Mouse (Mus musculus): ENCODE measurements at regions not wholly inside any gene's neighbourhood (a gene's known extent, or its start where the extent isn't known, plus 50 kb on each side); places are given as distances from the start of the nearest gene placed in this dataset.

DNA sequence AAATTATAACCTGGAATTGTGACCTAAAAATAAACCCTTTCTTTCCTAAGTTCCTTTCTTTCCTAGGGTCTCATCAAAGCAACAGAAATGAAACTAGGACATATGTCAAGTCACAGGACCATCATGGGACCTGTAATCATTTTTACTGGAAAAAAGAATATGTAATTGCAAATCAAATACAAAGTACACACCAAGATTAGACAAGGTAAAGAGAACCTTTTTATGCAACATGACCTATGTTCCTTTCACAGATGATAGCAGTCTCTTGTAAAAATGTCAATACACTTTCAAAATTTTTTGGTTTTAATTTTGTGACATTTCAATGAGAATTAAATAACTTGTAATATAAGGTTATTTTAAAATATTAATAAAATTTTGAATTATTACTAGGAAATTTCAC is 175.7 kb upstream of the A1bg start:
- in situ Hi-C loops (cut with MboI; ENCODE audit: low sequenced_read_pairs), result no loop called here

DNA sequence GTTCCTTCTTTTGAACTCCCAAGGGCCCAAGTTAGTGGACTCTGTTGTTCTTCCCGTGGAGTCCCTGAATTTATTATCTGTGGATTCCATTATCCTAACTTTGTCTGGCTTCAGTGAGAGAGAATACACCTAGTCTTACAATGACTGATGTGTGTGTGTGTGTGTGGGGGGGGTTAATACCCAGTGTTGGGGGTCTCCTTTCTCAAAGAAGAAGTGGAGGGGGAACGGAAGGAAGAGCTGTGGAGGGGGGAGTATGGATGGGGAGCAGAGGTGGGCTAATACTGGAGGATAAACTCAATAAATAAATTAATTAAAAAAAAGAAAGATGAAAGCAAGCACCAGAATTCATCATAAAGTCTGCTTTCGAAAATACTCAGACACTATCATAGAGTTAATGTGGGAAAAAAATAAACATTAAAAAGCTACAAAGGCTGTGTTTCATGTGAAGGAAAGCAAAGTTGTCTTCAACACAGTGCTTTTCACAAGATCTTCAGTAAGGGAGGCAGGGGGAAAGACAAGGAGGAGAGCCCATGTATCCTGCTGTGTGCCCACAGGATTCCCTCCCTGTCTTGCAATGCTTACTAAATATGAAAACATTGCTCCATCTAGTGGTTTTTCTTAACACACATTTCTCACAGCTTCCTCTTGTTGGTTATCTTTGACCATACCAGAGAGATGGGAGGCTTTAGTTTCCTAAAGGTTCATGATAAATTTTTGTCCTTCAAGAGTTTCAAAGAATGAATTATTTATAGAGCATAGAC is 173.4 kb upstream of the A1bg start:
- in situ Hi-C loops (cut with MboI; ENCODE audit: low sequenced_read_pairs), result no loop called here

DNA sequence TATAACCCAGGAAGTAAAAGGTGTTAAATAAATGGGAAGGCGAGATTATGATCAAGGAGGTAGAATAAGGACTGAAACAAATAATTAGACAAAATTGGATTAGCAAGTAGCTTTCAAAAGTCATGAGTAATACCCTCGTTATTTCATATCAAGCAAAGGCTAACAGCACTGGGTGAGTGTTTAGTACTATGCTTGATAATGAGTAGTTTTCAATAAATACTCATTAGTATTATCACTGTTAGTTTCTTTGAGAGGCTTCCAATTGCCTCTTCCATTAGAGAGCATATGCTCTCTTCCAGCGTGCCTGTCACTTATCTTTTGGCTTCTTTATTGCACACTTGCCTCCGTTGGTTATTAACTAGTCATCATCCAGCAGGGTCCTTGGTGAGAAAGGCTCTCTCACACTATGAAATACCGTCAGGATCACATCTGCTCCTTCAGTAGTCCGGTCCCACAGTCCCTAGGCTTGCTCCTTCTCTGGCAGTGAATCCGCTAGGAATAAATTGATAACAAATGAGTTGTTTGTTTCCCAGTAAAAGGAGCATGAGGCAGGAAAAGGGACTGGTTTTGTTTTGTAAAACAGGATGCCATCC is 132.3 kb upstream of the A1bg start:
- in situ Hi-C loops (cut with MboI; ENCODE audit: low sequenced_read_pairs), result no loop called here

DNA sequence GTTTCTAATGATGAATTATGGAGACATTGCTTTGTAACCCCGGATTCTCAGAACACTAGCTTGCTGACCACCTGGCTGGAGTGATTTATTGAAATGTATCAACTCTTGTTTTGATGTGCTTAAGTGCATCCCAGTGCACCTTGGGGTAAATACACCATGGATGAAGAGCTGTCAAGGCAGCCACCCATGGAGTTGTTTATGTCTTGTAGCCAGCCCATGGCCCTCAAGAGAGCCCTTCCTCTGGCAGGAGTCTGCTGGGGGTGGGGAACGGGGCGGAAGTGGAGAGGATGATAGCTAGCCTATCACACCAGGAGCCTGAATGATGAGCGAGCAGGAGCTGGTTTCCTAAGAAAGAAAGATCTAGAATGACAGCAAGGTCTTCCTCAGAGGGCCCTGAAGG is 128.6 kb upstream of the A1bg start:
- in situ Hi-C loops (cut with MboI; ENCODE audit: low sequenced_read_pairs), result no loop called here

DNA sequence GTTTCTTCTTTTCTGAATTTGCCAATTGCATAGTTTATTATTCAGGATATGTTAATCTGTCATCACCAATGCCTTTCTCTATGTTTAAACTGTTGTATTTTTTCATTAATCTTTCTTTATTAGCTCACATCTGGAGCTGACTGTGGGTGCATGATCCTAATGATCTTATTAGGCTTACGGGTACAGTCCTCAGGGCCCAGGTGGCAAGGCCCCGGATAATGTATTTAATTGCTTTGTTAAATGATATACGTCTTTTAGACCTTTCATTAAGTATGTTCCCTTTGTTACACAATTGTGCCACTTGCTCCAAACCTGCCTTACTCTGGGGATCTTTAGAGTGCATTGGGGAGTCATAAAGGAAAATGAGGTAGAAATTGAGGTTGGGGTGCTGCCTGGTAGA is 86.7 kb upstream of the A1bg start:
- in situ Hi-C loops (cut with MboI; ENCODE audit: low sequenced_read_pairs), result no loop called here

DNA sequence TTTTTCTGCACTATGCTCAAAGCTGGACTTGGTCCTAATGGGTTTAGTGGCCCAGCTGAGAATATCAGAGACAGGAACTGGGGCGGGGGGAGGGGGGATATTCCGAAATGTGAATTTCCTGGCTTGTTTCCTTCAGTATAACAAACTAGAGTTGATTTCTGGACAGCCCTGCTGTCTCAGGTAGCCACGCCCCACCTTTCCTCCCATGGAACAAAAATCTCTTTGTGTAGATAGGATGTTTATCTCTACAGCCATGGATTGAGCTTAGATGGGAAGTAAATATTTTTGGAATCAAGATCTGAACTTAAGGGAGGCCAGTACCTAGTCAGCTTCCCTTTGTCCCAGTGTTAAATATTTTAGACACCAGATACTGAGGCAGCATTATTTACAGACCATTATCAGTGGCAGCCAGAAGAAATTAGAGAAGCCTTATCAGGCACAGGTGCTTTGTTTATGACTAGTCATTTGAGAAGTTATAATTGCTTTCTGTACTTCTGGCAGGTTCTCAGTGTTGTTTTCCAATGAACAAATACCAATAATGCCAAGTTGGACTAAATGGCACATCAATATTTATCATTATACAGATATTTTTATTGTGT is 84.7 kb upstream of the A1bg start:
- in situ Hi-C loops (cut with MboI; ENCODE audit: low sequenced_read_pairs), result no loop called here

DNA sequence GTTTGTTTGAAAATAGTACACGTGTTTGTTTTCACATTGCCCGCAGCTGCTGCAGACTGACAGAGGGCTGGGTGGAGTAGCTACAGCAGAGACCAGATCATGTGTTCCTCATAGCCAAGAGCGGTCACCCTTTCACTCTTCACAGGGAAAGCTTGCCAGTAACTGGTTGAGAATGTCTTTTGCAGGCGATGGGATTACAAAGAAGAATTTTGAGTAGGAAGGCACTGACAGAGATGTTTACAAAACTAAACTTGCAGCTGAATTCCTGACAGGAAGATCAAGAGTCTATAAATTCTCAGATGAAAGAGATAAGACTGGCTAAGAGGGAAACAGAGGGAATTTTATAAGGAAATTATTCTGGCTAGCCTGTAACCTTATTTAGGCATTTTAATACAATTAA is 83.8 kb upstream of the A1bg start:
- in situ Hi-C loops (cut with MboI; ENCODE audit: low sequenced_read_pairs), result no loop called here

DNA sequence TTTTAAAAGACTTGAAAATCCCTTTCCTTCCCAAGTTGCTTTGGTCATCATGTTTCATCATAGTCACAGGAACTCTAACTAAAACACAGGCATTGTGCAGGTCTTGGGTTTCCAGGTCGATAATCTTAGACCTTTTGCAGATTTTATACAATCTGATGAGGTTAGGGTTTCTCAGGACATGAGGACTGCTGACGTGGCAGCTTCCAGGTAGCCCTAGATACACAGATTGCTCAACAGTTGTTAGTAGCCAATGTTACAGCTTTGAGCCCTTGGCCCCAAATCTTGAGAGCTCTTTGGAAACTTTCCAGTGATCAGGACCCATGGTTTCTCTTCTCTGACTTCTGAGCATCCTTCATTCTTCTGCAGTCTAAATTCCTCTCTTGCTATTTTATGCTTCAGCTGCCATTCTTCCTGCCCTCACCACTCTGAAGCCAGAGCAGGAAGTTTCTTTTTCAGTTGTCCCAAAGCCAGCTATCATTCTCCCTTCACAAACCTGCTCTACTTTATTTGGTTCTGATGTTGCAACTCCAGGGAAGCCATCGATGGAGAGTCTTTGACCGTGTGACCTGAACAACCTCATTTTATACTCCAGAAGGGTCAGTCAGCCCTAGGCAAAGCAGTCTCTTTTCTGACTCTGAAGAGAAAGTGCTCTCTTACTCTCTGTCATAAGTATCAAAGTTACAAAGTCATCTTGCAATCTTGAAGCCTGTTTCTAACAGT is 71.3 kb upstream of the A1bg start:
- in situ Hi-C loops (cut with MboI; ENCODE audit: low sequenced_read_pairs), result no loop called here

DNA sequence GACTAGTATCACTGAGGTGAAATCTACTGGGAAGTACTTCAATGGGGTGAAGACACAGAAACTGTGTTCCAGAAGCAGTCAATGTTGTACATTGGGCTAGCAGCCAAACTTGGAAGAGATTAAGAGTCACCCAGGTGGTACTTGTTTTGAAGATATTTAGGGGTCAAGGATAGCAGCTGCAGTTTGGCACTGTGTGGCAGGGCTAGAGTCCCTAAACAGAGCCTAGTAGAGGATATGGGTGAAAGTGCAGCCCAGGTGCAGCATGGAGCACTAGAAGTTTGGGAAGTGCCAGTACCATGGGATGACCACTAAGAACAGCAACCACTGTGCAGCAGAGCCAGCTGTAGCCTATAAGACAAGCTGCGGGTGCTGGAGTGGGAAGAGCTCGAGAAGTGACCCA is 70.6 kb upstream of the A1bg start:
- in situ Hi-C loops (cut with MboI; ENCODE audit: low sequenced_read_pairs), result no loop called here

DNA sequence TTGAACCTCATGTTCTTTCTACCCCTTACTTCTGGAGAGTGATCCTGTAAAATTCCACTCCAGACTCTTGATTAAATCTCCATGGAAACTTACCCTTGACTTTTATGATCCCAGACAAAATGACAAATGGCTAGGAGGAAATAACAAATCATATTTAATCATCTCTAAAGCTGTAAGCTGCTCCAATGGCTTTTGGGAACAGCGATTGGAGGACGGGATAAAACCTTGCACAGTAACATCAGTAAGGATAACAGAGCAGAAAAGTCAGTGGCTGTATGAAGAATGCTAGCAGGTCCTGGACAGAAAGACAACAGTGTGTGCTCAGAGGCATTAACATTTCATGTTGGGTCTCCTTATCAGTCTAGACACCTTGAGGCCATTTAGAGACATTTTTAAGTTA is 59.8 kb upstream of the A1bg start:
- in situ Hi-C loops (cut with MboI; ENCODE audit: low sequenced_read_pairs), result no loop called here

Data from CH12F3 (cell line).